Mouse (Mus musculus) left cerebral cortex, postnatal 36 days (tissue): ENCODE results near the gene Tubb2a. TPM values are rescaled to one million over a fixed set of nuclear protein-coding genes. Genes with fewer than 3 reads are reported as not detected.
"Not testable (repeated sequence)": the region's sequence is repeated elsewhere in the genome, so short reads cannot be mapped to it uniquely, and the experiment has no call there.

ENCODE experiments used
- DNase-seq, 2 experiments: peaks; one replicate each; pipeline ENCODE4 v3.0.0; 2021 to 2022; ENCODE audit warnings: low spot score in 2 of 2, mixed read lengths in 1 of 2
- intact Hi-C: fragments of 180-260 bp; cut with DNase I; formaldehyde crosslinking; loops from one replicate; pipeline ENCODE4 v1.15.1; 2025
- total RNA-seq, 2 experiments: library from RNA; stranded (reverse); gene quantifications; 2 replicates each; pipeline ENCODE4 v1.2.3; 2021

Tubb2a gene
- total RNA-seq, 2 experiments from 2014 or later = 839 to 952 TPM

DNA sequence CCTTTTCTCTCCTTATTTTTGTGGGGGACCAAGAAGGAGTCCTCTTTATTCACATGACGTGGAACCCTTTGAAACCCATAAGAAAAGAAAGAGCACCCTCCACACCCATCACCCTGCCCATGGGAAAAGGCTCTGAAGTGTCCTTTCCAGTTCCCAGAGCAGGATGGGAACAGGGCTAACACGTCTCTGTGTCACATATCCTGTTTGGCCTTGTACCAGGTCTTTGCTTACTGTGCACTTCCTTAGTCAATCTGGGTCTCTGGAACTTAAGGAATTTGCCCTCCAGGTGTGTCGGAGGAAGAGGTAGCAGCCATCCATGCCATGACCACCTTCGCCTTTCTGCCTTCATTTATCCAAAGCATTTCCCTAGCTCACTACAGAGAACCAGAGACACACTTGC is 18.6 kb upstream of the Tubb2a start:
- intact Hi-C loops = loop anchor here (1.0 kb wide), 1 partner anchor 38 kb away; no protein-coding TSS in a partner anchor
- no peak for DNase-seq

GRCm38 (mm10) chr13:34095542-34096435 is 18.0 kb upstream of the Tubb2a start:
- peak; percentile 75 to 80 for DNase-seq
- intact Hi-C loops = loop anchor here (1.0 kb wide), 1 partner anchor 39 kb away; no protein-coding TSS in a partner anchor

- no peak for DNase-seq
- intact Hi-C loops = loop anchor here (5.0 kb wide), 1 partner anchor 42 kb away; no protein-coding TSS in a partner anchor
Measured at GRCm38 (mm10) chr13:34089358-34089757, 11.6 kb upstream of the Tubb2a start.

DNA sequence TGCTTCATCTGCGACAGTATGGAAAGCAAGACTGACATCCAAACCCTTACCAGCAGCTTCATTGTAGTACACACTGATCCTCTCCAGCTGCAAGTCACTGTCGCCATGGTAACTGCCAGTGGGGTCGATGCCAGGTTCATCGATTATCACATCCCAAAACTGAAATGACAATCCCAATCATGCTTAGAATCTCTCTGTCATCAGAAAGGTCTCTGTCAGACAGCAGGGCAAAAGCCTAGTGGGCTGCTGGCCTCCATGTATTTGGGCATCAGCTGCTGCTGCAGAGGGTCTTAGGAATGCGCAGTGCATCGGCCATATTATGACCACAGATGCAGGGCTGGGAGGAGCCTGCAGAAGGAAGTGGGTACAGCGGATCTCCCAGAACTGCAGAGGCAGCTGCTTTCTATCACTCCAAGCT is 11.1 kb upstream of the Tubb2a start:
- no peak for DNase-seq
- intact Hi-C loops = loop anchor here (5.0 kb wide), 1 partner anchor 42 kb away; no protein-coding TSS in a partner anchor

DNA sequence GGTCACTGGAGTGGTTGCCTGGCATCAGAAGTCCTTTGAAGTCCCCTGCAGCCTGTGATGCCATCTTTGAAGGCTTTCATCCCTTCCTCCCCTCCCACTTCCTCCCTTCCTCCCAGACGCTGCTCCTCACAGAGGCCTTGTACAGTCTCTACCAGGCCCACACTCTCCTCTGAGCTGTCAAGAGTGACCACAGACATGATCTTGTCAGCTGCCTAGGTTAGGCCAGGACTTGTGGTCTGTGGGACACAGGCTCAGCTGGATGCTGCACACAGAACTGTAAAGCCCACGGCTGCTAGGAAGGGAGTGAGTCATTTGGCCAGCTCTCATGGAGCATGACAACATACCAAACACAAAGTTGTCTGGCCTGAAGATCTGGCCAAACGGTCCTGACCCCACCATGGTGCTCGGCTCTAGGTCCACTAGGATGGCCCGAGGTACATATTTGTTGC is 10.4 kb upstream of the Tubb2a start:
- intact Hi-C loops = loop anchor here (5.0 kb wide), 1 partner anchor 41 kb away; no protein-coding TSS in a partner anchor
- DNase-seq = not testable (repeated sequence)

DNA sequence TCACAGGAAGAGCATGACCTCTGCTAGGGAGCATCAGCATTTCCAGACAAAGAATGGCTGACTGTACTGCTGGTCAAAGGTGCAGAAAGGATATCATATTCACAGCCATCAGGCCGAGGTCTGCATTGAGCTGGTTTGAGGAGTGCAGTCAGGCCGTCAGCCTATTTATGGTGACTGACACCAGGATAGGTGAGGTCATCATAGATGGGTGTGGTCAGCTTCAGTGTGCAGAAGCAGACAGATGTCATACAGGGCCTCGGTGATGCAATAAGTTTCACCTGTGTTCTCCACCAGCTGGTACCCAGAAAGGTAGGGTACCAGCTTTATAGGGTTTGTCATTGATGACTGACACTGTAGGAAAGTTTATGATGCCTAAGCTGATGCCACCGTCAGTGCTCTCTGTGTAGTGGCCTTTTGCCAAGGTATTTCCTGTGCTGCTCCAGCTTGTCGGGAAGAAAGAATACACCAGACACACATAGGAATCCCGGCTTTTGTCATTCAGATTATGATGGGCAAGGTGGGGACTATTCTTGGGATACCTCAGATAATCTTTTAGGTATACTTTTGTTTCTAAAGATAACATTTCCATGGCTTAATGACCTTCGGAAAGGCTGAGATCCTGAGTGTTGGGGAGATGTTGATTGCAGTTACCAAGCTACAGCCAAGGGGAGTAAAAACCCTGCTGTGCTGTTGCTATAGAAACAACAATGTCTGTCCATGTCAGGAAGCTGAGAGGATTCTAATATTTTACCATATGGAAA is 9.4 kb upstream of the Tubb2a start:
- intact Hi-C loops = loop anchor here (5.0 kb wide), 1 partner anchor 40 kb away; no protein-coding TSS in a partner anchor
- DNase-seq = no peak

DNA sequence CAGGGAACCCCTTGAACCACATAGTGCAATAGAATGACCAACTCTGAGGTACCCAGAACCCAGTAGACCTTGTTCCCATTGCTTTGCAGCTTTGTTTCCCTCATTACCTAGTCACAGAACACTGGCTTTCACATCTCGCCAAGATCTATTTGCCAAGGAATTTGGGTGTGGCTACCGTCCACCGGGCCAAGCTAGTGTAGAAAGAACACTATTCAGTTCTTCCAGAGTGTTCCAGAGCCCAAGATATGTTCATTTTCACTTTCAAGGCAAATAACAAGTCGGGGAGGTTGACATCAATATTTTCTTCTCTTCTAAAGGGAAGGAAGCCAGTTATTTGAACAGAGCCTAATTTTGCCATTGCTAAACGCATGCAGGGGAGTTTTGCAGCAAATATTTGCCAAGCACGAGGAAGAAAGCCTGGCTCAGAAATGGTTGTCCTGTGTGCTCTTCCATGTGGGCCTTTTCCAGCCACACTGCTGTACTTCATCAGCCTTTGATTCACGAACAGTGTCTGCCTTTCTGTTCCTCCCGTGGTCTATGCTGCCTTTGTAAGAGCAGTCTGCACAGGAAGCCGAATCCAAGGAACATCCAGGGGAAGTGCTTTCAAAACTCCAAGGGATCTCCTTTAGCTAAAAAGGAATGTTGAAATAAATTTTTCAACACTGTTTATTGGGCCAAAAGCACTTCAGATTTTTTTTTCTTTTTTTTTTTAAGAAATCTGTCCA is 6.4 kb upstream of the Tubb2a start:
- intact Hi-C loops = no loop called here
- DNase-seq = no peak

GRCm38 (mm10) chr13:34081926-34082325 is 4.1 kb upstream of the Tubb2a start:
- DNase-seq = no peak
- intact Hi-C loops = no loop called here

DNA sequence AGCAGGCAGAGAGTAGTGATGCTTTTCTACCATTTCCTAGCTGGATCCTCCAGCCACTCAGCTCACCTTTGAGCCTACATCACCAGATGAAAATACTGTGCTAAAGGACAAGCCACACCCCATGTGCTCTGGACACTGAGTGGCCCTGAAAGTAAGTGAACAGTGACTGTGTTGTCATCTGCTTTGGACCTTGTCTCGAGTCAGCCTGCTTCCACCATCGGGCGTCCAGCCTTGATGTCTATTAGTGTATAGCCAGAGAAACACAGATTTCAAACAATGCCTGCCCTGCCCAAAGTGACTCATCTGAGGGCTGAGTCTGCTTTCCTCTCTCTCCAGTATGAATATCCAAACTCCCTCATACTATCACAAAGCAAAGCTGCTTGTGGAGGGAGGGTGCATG is 2.0 kb upstream of the Tubb2a start:
- intact Hi-C loops = loop anchor here (2.0 kb wide), 1 partner anchor 71 kb away; no protein-coding TSS in a partner anchor
- DNase-seq = no peak

GRCm38 (mm10) chr13:34078500-34079280 is 883 bp upstream of the Tubb2a start:
- intact Hi-C loops = loop anchor here (2.0 kb wide), 1 partner anchor 72 kb away; no protein-coding TSS in a partner anchor
- DNase-seq = no peak

GRCm38 (mm10) chr13:34076561-34077491 is 981 bp downstream of the Tubb2a start:
- intact Hi-C loops = loop anchor here (1.0 to 2.0 kb wide), 2 partner anchors 54 to 77 kb away; partner anchors contain the start of gene Tubb2b
- DNase-seq = peak; percentile 50 to 65

DNA sequence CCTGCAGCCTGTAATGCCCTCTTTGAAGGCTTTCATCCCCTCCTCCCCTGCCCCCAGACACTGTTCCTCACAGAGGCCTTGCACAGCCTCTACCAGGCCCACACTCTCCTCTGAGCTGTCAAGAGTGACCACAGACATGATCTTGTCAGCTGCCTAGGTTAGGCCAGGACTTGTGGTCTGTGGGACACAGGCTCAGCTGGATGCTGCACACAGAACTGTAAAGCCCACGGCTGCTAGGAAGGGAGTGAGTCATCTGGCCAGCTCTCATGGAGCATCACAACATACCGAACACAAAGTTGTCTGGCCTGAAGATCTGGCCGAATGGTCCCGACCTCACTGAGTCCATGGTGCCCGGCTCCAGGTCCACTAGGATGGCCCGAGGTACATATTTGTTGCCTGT is 1.9 kb downstream of the Tubb2a start:
- intact Hi-C loops = loop anchor here (1.0 to 2.0 kb wide), 2 partner anchors 55 to 78 kb away; partner anchors contain the start of gene Tubb2b
- not testable (repeated sequence) for DNase-seq

- DNase-seq, intact Hi-C loops: not testable (repeated sequence)
Measured at GRCm38 (mm10) chr13:34074441-34074840, 3.4 kb downstream of the Tubb2a start.

- no peak for DNase-seq
- intact Hi-C loops = no loop called here
Measured at GRCm38 (mm10) chr13:34072847-34073246, 5.0 kb downstream of the Tubb2a start.

DNA sequence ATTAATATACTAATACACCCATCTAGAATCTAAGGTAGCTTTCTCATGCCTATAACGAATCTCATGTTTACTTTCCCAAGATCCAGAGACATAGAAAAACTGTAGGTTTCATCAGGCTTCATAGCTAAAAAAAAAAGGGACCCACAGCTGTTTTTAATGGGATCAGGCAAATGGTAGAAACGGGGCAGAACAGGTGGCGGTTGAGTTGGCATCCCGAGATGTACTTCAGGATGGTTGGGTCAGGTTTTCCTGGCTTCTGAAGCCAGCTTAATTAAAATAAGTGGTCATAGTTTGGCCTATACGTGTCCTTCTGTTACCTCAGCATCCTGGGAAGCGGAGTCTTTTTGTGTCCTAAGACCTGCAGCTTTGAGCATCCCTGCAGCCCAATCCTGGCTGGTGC is 6.0 kb downstream of the Tubb2a start:
- intact Hi-C loops = no loop called here
- DNase-seq = no peak

GRCm38 (mm10) chr13:34070296-34070695 is 7.5 kb downstream of the Tubb2a start:
- intact Hi-C loops = no loop called here

DNA sequence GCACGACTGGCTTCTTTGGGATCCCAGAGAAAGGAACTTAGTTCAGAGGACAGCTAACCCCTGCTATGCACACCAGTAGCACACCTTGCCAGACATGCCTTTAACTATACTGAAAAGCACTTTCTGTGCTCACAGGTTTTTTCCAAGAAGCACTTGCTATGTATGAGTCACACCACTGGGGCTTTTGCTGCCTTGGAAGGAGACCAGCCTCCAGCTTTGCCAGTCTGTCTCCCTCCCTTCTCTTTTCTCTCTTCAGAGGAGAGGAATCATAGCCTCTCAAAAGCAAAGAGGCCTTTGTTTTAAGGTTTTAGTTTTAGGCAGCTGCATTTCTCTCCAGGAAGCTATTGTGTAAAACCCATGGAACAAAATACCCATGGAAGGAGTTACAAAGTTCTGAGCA is 11.5 kb downstream of the Tubb2a start:
- peak; percentile 58 to 60 for DNase-seq

More at GRCm38 (mm10) chr13:34070296-34070695, 7.5 kb downstream of the Tubb2a start:
- DNase-seq = no peak

More for the DNA sequence above, 11.5 kb downstream of the Tubb2a start:
- intact Hi-C loops = no loop called here
